Mouse (Mus musculus) liver, embryonic 13.5 days (tissue): Measurements from ENCODE around the gene Scly. TPM values are rescaled to one million over a fixed set of nuclear protein-coding genes. Genes with fewer than 3 reads are reported as not detected.

ENCODE experiments used
- ATAC-seq: fragments of 200-750 bp; cut with Nextera tagmentation; 2 replicates; pipeline ENCODE4 v1.8.0; 2017; ENCODE audit warnings: low read depth, mild to moderate bottlenecking, moderate number of reproducible peaks, moderate library complexity
- DNase-seq: peaks from one replicate; pipeline ENCODE4 v3.0.0; 2022
- H3K27ac ChIP-seq: fragments of 300-500 bp; sonication (generic); 2 replicates; pipeline ENCODE4 v1.5.1; 2015; ENCODE audit warnings: moderate library complexity, mild to moderate bottlenecking, inconsistent platforms
- H3K27me3 ChIP-seq: fragments of 300-500 bp; sonication (generic); 2 replicates; pipeline ENCODE4 v1.6.1; 2015; ENCODE audit warnings: mild to moderate bottlenecking, inconsistent platforms
- H3K36me3 ChIP-seq: fragments of 300-500 bp; sonication (generic); 2 replicates; pipeline ENCODE4 v1.6.1; 2015; ENCODE audit warnings: mild to moderate bottlenecking, inconsistent platforms
- H3K4me1 ChIP-seq: fragments of 300-500 bp; sonication (generic); replicated peaks from 2 replicates; pipeline ENCODE4 v1.6.1; 2015; ENCODE audit warnings: inconsistent platforms
- H3K4me2 ChIP-seq: fragments of 300-500 bp; sonication (generic); 2 replicates; pipeline ENCODE4 v1.6.1; 2015; ENCODE audit warnings: inconsistent platforms, mild to moderate bottlenecking, moderate library complexity
- H3K4me3 ChIP-seq: fragments of 300-500 bp; sonication (generic); replicated peaks from 2 replicates; pipeline ENCODE4 v1.5.1; 2015; ENCODE audit warnings: mild to moderate bottlenecking, inconsistent platforms
- H3K9ac ChIP-seq: fragments of 300-500 bp; sonication (generic); 2 replicates; pipeline ENCODE4 v1.6.1; 2015; ENCODE audit warnings: mild to moderate bottlenecking, inconsistent platforms
- H3K9me3 ChIP-seq: fragments of 300-500 bp; sonication (generic); replicated peaks from 2 replicates; pipeline ENCODE4 v1.6.1; 2016; ENCODE audit warnings: inconsistent platforms
- WGBS: fragments of 180-500 bp; shearing (Covaris S2); methylation state at CpG from one replicate; pipeline ENCODE4 v1.1.7; 2015; ENCODE audit not compliant: insufficient replicate concordance; 5-methylcytosine and 5-hydroxymethylcytosine counted together
- polyA plus RNA-seq: library from polyadenylated mRNA; unstranded; fragments of >200 nt; fragmentation: Nextera tagmentation; extraction: Ambion mirVana; gene quantifications from 2 replicates; pipeline ENCODE4 v1.2.1, GENCODE M21; 2015

Scly gene
- polyA plus RNA-seq, 1 experiment from 2014 or later = 24.9 TPM

DNA sequence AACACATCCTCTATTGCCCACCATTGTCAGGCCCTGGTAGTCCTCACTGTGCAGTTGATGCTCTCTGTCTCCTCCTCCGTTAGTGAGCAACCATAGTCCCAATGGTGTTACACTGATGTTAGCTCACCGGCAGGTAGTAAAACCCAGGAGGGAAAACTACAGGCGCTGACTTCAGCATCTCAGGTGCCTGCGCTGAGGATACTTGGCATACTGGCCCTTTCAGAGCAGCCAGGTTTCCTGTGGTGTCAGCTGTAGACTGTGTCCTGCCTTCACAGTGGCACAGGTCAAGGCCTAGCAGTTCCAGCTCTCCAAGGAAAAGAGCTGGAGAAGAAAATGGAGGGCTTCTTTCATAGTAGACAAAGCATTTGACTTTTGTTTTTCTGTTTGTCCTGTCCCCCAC, 21.6 kb upstream of the Scly start:
- no peak overlapping the region for H3K9ac ChIP-seq
- H3K27ac ChIP-seq = no peak overlapping the region
- no peak overlapping the region for H3K4me2 ChIP-seq
- H3K36me3 ChIP-seq = peaks cover 63% of the 10 kb centered on the region
- ATAC-seq (no peak), DNase-seq (no peak)
- H3K4me3 ChIP-seq = no peak overlapping the region
- H3K4me1 ChIP-seq = peaks cover 23% of the 10 kb centered on the region
- WGBS = 86% methylated on average over 4 of the region's 4 CpGs
- no peaks in the 10 kb centered on the region for H3K9me3 ChIP-seq
- no peaks in the 10 kb centered on the region for H3K27me3 ChIP-seq

DNA sequence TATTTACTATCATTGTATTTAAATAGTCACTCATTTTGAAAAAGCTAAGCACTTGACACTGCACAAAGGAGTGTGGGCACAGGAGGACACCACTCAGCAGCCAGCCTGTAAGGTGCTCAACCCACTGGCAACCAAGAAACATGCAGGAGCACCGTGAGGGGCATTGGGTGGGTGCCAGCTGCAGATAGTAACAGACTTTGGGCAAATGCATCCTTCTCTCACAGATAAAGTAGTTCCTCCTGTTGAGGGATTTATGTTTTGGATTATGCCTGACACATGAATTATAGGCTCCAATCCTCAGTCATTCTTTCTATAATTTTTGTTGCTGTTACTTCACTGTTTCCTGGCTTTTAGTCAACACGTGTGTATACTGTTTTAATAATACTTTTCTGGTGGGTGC, 20.7 kb upstream of the Scly start:
- H3K36me3 ChIP-seq = peaks cover 63% of the 10 kb centered on the region
- peak overlapping the region; percentile 25; the same call in 1 of the 2 replicates for H3K27ac ChIP-seq
- no peak for DNase-seq
- no peak overlapping the region for H3K4me2 ChIP-seq
- H3K4me1 ChIP-seq = peaks cover 20% of the 10 kb centered on the region
- H3K9ac ChIP-seq = no peak overlapping the region
- H3K27me3 ChIP-seq = no peaks in the 10 kb centered on the region
- ATAC-seq = no peak
- H3K4me3 ChIP-seq = no peak overlapping the region
- WGBS = 71% methylated on average over 2 of the region's 2 CpGs
- no peaks in the 10 kb centered on the region for H3K9me3 ChIP-seq

DNA sequence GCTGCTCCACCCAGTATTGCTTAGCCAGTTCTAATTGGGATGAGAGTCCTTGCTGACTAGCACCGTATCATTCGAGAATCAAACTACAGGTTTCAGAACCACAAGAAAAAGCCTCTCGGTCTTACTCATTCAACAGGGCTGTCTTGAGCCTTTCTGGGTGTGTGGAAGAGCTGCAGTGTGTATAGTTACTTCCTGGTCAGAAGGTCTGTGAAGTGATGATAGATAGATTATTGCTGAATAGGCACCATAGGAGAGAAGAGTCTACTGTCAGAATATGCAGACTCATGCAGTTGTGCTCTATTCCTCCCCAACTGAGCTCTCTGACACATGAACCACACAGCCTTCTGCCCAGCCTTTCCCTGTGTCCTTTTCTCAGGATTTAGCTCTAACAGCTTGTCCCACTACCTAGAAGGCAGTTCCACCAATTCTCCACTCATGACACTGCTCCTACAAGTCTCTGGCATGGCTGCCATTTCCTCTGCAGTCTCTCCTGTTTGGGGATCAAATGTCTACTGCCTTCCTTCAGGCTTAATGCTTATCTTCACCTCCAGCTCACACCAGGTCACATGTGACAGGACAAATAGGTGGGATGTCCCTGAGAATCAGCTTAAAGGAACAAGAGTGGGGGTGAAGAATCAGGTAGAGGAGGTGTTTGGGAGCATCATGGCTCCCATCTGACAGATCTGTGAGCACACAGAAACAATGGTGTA, 19.6 kb upstream of the Scly start:
- peak overlapping the region; percentile 85 for H3K27ac ChIP-seq
- 84% methylated on average over 3 of the region's 3 CpGs for WGBS
- H3K27me3 ChIP-seq = no peaks in the 10 kb centered on the region
- H3K4me3 ChIP-seq = no peak overlapping the region
- no peaks in the 10 kb centered on the region for H3K9me3 ChIP-seq
- H3K36me3 ChIP-seq = peaks cover 66% of the 10 kb centered on the region
- DNase-seq (no peak), ATAC-seq (peak; percentile 92)
- peaks cover 20% of the 10 kb centered on the region for H3K4me1 ChIP-seq
- H3K4me2 ChIP-seq = peak overlapping the region; percentile 20
- no peak overlapping the region for H3K9ac ChIP-seq

DNA sequence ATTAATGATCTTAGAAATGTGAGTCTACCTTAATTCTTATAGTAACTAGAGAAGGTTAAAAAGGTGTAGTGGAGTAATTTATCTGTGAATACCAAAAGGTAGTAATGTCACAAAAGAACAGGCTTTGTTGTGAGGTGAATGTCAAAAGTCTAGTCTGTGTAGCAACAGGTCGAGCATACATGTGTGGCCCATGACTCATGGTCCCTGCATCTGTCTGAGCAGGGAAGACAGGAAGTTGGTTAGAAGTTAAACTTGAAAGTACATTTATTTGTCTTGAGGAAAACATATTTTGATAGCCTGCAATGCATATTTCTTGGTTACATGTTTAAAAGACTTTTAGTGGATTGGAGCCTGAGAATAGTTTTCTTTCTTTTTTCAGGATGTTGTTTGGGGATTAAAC, 19.0 kb upstream of the Scly start:
- no peak for DNase-seq
- Histone ChIP-seq H3K9me3 (no peaks in the 10 kb centered on the region), H3K9ac (no peak overlapping the region), H3K27ac (peak overlapping the region; percentile 85), H3K27me3 (no peaks in the 10 kb centered on the region), H3K4me1 (peaks cover 20% of the 10 kb centered on the region), H3K4me2 (no peak overlapping the region; the same call in 1 of the 2 replicates), H3K36me3 (peaks cover 71% of the 10 kb centered on the region), H3K4me3 (no peak overlapping the region)
- WGBS = 64% methylated on average over 1 of the region's 1 CpGs
- no peak for ATAC-seq

DNA sequence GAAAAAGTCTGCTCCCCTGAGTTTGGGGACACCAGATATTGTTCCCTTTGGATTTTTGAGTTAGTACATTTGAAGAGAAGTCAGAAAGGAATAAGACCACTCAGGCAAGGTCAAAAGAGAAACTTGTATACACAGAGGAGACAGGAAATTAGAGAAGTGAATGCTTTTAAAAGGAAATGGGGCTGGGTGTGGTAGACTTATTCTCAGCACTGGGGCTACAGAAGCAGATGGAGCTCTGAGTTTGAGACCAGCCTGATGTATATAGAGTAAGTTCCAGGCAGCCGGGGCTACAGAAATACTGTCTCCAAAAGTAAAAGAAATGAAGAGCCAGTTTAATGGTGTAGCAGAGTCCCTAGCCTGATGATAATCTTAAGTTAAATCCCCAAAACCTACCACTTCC, 15.6 kb upstream of the Scly start:
- Histone ChIP-seq H3K4me3 (no peak overlapping the region), H3K4me2 (no peak overlapping the region), H3K9me3 (no peaks in the 10 kb centered on the region), H3K9ac (no peak overlapping the region), H3K4me1 (peaks cover 15% of the 10 kb centered on the region), H3K27ac (no peak overlapping the region), H3K36me3 (peaks cover 70% of the 10 kb centered on the region), H3K27me3 (no peaks in the 10 kb centered on the region)
- DNase-seq (no peak), ATAC-seq (no peak)
- 76% methylated on average over 1 of the region's 1 CpGs for WGBS

DNA sequence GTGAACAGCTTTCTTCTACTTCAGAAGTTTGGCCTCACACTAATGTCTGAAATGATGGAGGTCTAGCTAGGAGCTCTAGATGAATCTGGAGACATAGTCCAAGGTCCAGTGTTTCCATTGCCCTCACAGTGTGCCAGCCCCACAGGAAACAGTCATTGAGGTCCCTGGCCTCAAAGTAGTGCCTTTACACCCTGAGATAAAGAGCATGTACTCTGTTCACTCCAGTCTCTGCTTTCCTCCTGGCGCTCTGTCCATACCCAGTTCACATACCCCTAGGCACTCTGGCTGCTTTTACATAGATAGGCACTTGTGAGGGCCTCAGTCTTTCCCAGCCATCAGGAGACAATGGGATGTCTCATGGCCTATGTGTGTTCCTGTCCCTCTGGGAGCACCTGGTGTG, 8.8 kb upstream of the Scly start:
- DNase-seq (no peak), ATAC-seq (no peak)
- Histone ChIP-seq H3K27ac (no peak overlapping the region), H3K9me3 (no peaks in the 10 kb centered on the region), H3K9ac (no peak overlapping the region), H3K4me3 (no peak overlapping the region), H3K27me3 (no peaks in the 10 kb centered on the region), H3K36me3 (peaks cover 70% of the 10 kb centered on the region), H3K4me2 (no peak overlapping the region), H3K4me1 (no peaks in the 10 kb centered on the region; the same call in 1 of the 2 replicates)
- WGBS = 90% methylated on average over 1 of the region's 1 CpGs

DNA sequence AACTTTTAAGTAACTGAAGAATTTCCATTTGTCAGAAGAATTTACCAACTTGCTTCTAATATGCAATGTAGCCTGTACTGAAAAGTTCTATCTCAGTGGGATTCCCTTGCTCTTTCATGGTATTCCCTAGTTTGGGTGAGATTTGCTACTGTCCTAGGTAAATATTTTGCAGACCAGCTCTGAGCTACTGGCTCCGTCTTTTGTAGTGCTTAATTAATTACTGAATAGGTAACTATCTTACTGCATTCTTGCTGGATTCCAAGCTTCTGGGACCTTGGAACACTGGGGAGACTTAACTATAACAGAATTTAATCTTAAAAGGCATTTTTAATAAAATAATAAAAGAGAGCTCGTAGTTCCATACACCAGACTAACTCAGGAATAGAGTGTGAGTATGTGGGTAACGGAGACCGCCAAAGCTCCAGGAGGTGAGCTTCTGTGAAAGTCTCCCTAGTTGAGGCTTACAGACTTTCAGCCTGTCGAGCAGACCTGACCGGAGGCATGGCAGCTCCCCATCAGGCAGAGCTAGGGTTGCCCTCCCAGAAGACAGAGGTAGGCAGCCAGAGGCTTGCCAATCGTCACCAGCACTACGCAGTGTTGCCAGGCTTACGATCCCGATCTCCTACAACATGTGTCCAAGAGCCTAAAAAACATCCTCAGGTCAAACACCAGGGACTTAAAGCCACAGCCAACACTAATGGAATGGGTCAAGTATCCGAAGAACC, 5.9 kb upstream of the Scly start:
- H3K4me3 ChIP-seq = no peak overlapping the region
- ATAC-seq (no peak), DNase-seq (no peak)
- no peak overlapping the region for H3K27ac ChIP-seq
- H3K9ac ChIP-seq = no peak overlapping the region
- H3K36me3 ChIP-seq = peaks cover 44% of the 10 kb centered on the region
- H3K4me2 ChIP-seq = no peak overlapping the region
- H3K9me3 ChIP-seq = no peaks in the 10 kb centered on the region
- no peaks in the 10 kb centered on the region for H3K27me3 ChIP-seq
- H3K4me1 ChIP-seq = peaks cover under 1% of the 10 kb centered on the region; the same call in 1 of the 2 replicates
- 87% methylated on average over 11 of the region's 11 CpGs for WGBS

DNA sequence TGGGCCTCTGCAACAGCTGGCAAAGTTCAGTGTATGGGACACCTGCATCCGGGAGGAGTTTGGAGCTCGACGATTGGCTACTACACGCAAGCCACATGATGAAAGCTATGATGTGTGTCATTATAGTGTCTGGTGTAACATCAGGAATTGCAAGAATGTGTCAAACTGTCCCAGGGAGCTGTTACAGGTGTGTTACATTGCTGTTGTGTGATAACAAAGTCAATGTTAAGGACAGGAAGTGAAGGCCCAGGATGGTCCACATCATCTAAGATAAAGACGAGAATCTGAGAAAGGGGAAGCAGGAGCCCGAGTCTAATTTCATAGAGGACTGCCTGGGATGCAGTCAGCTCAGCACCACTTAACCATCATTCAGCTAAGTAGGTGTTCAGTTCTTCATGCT, 2.6 kb upstream of the Scly start:
- ATAC-seq (no peak), DNase-seq (no peak)
- no peaks in the 10 kb centered on the region for H3K27me3 ChIP-seq
- no peak overlapping the region for H3K4me2 ChIP-seq
- peaks cover 24% of the 10 kb centered on the region for H3K4me1 ChIP-seq
- peaks cover 18% of the 10 kb centered on the region for H3K36me3 ChIP-seq
- H3K9ac ChIP-seq = no peak overlapping the region
- no peak overlapping the region for H3K4me3 ChIP-seq
- no peaks in the 10 kb centered on the region for H3K9me3 ChIP-seq
- H3K27ac ChIP-seq = no peak overlapping the region
- 60% methylated on average over 6 of the region's 6 CpGs for WGBS

DNA sequence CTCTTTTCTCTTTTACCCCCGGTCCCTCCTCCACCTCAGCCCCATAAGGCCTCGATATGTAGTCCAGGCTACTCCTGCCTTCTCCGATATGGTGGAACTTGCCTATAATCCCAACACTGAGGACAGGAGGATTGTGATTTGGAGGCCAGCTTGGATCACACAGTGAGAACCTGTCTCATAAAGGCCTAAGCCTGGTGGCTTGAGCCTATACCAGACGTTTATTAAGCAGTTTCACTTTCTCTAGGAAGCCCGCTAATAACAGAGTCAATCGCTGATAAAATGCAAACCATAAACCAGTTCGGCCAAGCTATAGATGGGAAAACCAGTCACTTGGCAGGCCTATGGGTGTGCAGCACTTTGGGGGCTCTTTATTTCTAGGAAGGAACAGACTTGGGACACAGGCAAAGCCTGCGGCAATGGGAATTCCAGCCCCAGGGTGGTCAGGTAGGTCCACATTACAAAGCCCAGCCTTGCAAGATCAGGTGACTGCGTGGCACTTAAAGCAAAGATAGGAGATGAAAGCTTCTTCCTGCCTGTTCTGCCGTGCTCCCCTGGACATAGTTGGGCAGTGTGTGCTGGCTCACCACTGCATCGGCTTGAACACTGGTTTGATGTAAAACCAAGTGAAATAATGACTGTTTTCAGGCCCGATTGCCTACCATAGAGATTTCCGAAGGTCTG, 1.0 kb downstream of the Scly start:
- Histone ChIP-seq H3K4me2 (peak overlapping the region; percentile 83), H3K27ac (peak overlapping the region; percentile 54), H3K9me3 (no peaks in the 10 kb centered on the region), H3K36me3 (peaks cover 28% of the 10 kb centered on the region), H3K4me1 (peaks cover 45% of the 10 kb centered on the region), H3K4me3 (peak overlapping the region; percentile 95), H3K9ac (peak overlapping the region; percentile 95), H3K27me3 (no peaks in the 10 kb centered on the region)
- DNase-seq (no peak), ATAC-seq (no peak)
- WGBS = 56% methylated on average over 13 of the region's 13 CpGs

DNA sequence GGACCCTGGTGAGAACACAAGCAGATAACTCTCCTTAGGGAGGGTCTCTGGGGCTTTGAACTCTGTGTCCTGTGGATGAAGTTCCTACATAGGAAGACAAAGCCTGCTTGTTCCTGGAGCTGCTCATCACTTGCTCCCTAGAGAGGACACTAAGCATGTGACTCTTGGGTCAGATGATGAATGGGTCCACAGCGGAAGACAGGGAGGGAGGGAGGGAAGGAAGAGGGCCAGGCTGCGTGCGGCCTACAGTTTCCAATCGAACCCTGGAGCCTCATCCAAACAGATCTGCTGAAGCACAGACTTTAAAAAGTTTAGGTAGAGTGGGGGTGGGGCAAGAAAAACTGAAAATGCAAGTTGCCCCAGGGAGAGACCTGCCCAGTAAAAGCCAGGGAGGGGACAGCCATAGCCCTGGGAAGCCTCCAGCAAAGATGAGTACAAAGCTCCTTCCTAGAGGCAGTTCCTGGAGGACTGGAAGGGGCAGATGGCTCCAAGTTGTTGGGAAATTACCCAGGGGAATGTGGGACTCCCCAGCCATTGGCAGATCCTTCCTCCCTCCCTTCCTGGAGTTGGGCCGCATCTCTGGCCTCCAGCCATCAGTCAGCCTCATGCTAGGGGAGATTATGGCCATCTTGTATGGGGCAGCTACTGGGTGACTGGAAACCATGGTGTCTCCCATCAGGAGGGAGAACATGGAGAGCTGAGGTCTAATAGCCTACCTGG, 1.7 kb downstream of the Scly start:
- Histone ChIP-seq H3K27ac (peak overlapping the region; percentile 54), H3K27me3 (no peaks in the 10 kb centered on the region), H3K4me1 (peaks cover 45% of the 10 kb centered on the region), H3K9me3 (no peaks in the 10 kb centered on the region), H3K4me2 (peak overlapping the region; percentile 83), H3K36me3 (peaks cover 35% of the 10 kb centered on the region), H3K9ac (peak overlapping the region; percentile 31), H3K4me3 (peak overlapping the region; percentile 95)
- WGBS = 72% methylated on average over 5 of the region's 5 CpGs
- no peak for DNase-seq
- ATAC-seq = no peak
